In genomic region chr16:23475651-23476050, GRCm38 (mm10) we compare ENCODE assay signal across 21 mouse cellular contexts. TPM values are rescaled to one million over a fixed set of nuclear protein-coding genes. Genes with fewer than 3 reads are reported as not detected.
"Had no signal": no experiment of that assay in that cellular context is flagged by ENCODE, and none has a peak within 500 bp of the region (broad histone marks: within the 10 kb centered on the region; RNA-seq: fewer than 3 reads in every experiment).

No protein-coding gene starts in this region.

- H3K27me3 ChIP-seq: neural tube, embryonic 13.5 days; neural tube, embryonic 15.5 days; stomach, embryonic 15.5 days had no signal

- H3K27ac ChIP-seq: neural tube, embryonic 13.5 days; neural tube, embryonic 15.5 days; stomach, embryonic 15.5 days; stomach, postnatal 0 days had no signal

- DNase-seq: retina, postnatal 1 day; right cerebral cortex, adult 18-20 months; right cerebral cortex, postnatal 14 days; right cerebral cortex, postnatal 25 days; right cerebral cortex, postnatal 4 days; spleen, adult 18-20 months; thymus, adult 18-20 months; thymus, adult 2 months; thymus, postnatal 14 days; thymus, postnatal 25 days; thymus, postnatal 36 days; thymus, postnatal 4 days had no signal

- H3K4me3 ChIP-seq: neural tube, embryonic 13.5 days; neural tube, embryonic 15.5 days; stomach, embryonic 15.5 days had no signal

- H3K9ac ChIP-seq: neural tube, embryonic 13.5 days; neural tube, embryonic 15.5 days; stomach, embryonic 15.5 days had no signal

- H3K4me1 ChIP-seq: neural tube, embryonic 13.5 days; neural tube, embryonic 15.5 days; stomach, embryonic 15.5 days had no signal

- H3K9me3 ChIP-seq: neural tube, embryonic 13.5 days; neural tube, embryonic 15.5 days; stomach, embryonic 15.5 days had no signal

- H3K36me3 ChIP-seq: neural tube, embryonic 15.5 days; stomach, embryonic 15.5 days had no signal

- H3K4me2 ChIP-seq: neural tube, embryonic 13.5 days; neural tube, embryonic 15.5 days; stomach, embryonic 15.5 days had no signal

RNA-seq across cellular contexts. Expression of gene Rtp1, which starts 46.7 kb away (rescaled TPM):
- polyA plus RNA-seq: neural tube, embryonic 14.5 days; neural tube, embryonic 15.5 days; small intestine, adult 2 months; spleen, adult 2 months; stomach, embryonic 14.5 days; stomach, embryonic 15.5 days; stomach, postnatal 0 days; thymus, postnatal 0 days had no signal
